Mouse (Mus musculus) hindbrain, postnatal 0 days (tissue): ENCODE data around the gene Pex6. TPM values are rescaled to one million over a fixed set of nuclear protein-coding genes. Genes with fewer than 3 reads are reported as not detected.

Experiments
- ATAC-seq: fragments of 200-750 bp; cut with Nextera tagmentation; 2 replicates; pipeline ENCODE4 v1.8.0; 2017; ENCODE audit warnings: mild to moderate bottlenecking, moderate TSS enrichment, moderate library complexity
- DNase-seq: peaks from one replicate; pipeline ENCODE4 v3.0.0-alpha.2; 2015; ENCODE audit warnings: low spot score
- H3K27ac ChIP-seq: fragments of 300-500 bp; sonication (generic); 2 replicates; pipeline ENCODE4 v1.5.1; 2014; ENCODE audit warnings: mild to moderate bottlenecking
- H3K27me3 ChIP-seq: fragments of 300-500 bp; sonication (generic); 2 replicates; pipeline ENCODE4 v1.6.1; 2014; ENCODE audit warnings: low read length, mixed read lengths; ENCODE audit not compliant: insufficient read depth
- H3K36me3 ChIP-seq: fragments of 300-500 bp; sonication (generic); 2 replicates; pipeline ENCODE4 v1.6.1; 2014; ENCODE audit warnings: low read length, mixed read lengths; ENCODE audit not compliant: insufficient read depth
- H3K4me1 ChIP-seq: fragments of 300-500 bp; sonication (generic); 2 replicates; pipeline ENCODE4 v1.6.1; 2014; ENCODE audit warnings: antibody characterized with exemption, low read length, mixed read lengths; ENCODE audit not compliant: insufficient read depth
- H3K4me2 ChIP-seq: fragments of 300-500 bp; sonication (generic); 2 replicates; pipeline ENCODE4 v1.6.1; 2014; ENCODE audit warnings: low read depth, mild to moderate bottlenecking, low read length, moderate library complexity, mixed read lengths
- H3K4me3 ChIP-seq: fragments of 300-500 bp; sonication (generic); 2 replicates; pipeline ENCODE4 v1.5.1; 2014; ENCODE audit warnings: low read length
- H3K9ac ChIP-seq: fragments of 300-500 bp; sonication (generic); replicated peaks from 2 replicates; pipeline ENCODE4 v1.6.1; 2014; ENCODE audit warnings: mild to moderate bottlenecking, low read length, moderate library complexity, mixed read lengths
- H3K9me3 ChIP-seq: fragments of 300-500 bp; sonication (generic); 2 replicates; pipeline ENCODE4 v1.6.1; 2016; ENCODE audit warnings: low read length, mixed read lengths
- CTCF ChIP-seq: IDR thresholded peaks from 2 replicates; pipeline ENCODE4 v1.5.1; 2016; ENCODE audit warnings: antibody characterized with exemption, control low read depth, low read depth
- WGBS: fragments of 180-500 bp; shearing (Covaris S2); extraction: QIAGEN DNeasy Blood & Tissue Kit; methylation state at CpG from one replicate; pipeline ENCODE4 v1.1.7; 2014; 5-methylcytosine and 5-hydroxymethylcytosine counted together
- polyA plus RNA-seq: library from polyadenylated mRNA; unstranded; fragments of >200 nt; fragmentation: Nextera tagmentation; extraction: Ambion mirVana; gene quantifications from 2 replicates; pipeline ENCODE4 v1.2.1, GENCODE M21; 2015
- total RNA-seq: library from RNA; depleted of rRNA; stranded (reverse); fragments of >200 nt; gene quantifications from 2 replicates; pipeline ENCODE4 v1.2.3, GENCODE M21; 2014

Pex6 gene
- total and polyA plus RNA-seq, 2 experiments from 2014 or later = 18.1 to 41.7 TPM

GRCm38 (mm10) chr17:46674530-46675283 lies 36.6 kb upstream of the Pex6 start:
- Histone ChIP-seq H3K4me1 (peaks cover 13% of the 10 kb centered on the region; the same call in 1 of the 2 replicates), H3K27me3 (no peaks in the 10 kb centered on the region), H3K27ac (peak overlapping the region; percentile 59), H3K4me3 (peak overlapping the region; percentile 66), H3K9ac (peak overlapping the region; percentile 64; the same call in 1 of the 2 replicates), H3K4me2 (peak overlapping the region; percentile 83), H3K36me3 (peaks cover 31% of the 10 kb centered on the region), H3K9me3 (no peaks in the 10 kb centered on the region)
- ATAC-seq (peak; percentile 13), DNase-seq (no peak)
- TF ChIP-seq CTCF = no peak
- 16% methylated on average over 15 of the region's 15 CpGs for WGBS

- ATAC-seq = no peak
- 0 out of 2 replicates have a peak within 1 kb of the TSS, but pooled peaks have one; percentile 41 for H3K27ac ChIP-seq
Measured at GRCm38 (mm10) chr17:46678416-46678815, 32.8 kb upstream of the Pex6 start, which contains the start of gene Mea1. Mea1 (plus strand) TSS chr17:46678793.

GRCm38 (mm10) chr17:46678911-46679310 lies 32.4 kb upstream of the Pex6 start:
- Histone ChIP-seq H3K9ac (peak overlapping the region; percentile 75; the same call in 1 of the 2 replicates), H3K4me3 (0 out of 2 replicates have a peak overlapping the region, but pooled peaks have one; percentile 82)
- no peak for TF ChIP-seq CTCF

More at GRCm38 (mm10) chr17:46678416-46678815, 32.8 kb upstream of the Pex6 start, which contains the start of gene Mea1:
- Histone ChIP-seq H3K36me3 (peaks cover 32% of the 10 kb centered on the region), H3K9ac (peak within 1 kb of the TSS; percentile 75), H3K9me3 (no peaks in the 10 kb centered on the region), H3K27me3 (no peaks in the 10 kb centered on the region), H3K4me3 (peak within 1 kb of the TSS; percentile 82), H3K4me2 (peak within 1 kb of the TSS; percentile 66), H3K4me1 (peaks cover 11% of the 10 kb centered on the region; the same call in 1 of the 2 replicates)
- DNase-seq = no peak
- 91% methylated on average over 8 of the region's 9 CpGs for WGBS
- no peak for TF ChIP-seq CTCF

GRCm38 (mm10) chr17:46679843-46680759 lies 31.2 kb upstream of the Pex6 start:
- peak; percentile 60 for TF ChIP-seq CTCF
- Histone ChIP-seq H3K4me3 (peak overlapping the region; percentile 82), H3K4me2 (peak overlapping the region; percentile 66), H3K36me3 (peaks cover 43% of the 10 kb centered on the region), H3K27me3 (no peaks in the 10 kb centered on the region), H3K9ac (peak overlapping the region; percentile 75), H3K27ac (peak overlapping the region; percentile 93), H3K4me1 (peaks cover 9% of the 10 kb centered on the region; the same call in 1 of the 2 replicates), H3K9me3 (no peaks in the 10 kb centered on the region)
- peak; percentile 68 for DNase-seq
- ATAC-seq = peak; percentile 8
- 1% methylated on average over 34 of the region's 34 CpGs for WGBS

More at GRCm38 (mm10) chr17:46678911-46679310, 32.4 kb upstream of the Pex6 start:
- DNase-seq (no peak), ATAC-seq (no peak)
- WGBS = 64% methylated on average over 9 of the region's 9 CpGs
- no peaks in the 10 kb centered on the region for H3K27me3 ChIP-seq
- H3K4me1 ChIP-seq = peaks cover 9% of the 10 kb centered on the region; the same call in 1 of the 2 replicates
- H3K4me2 ChIP-seq = peak overlapping the region; percentile 66
- no peaks in the 10 kb centered on the region for H3K9me3 ChIP-seq
- H3K27ac ChIP-seq = no peak overlapping the region
- H3K36me3 ChIP-seq = peaks cover 37% of the 10 kb centered on the region

GRCm38 (mm10) chr17:46680760-46681373 lies 30.4 kb upstream of the Pex6 start, which contains the start of gene Klhdc3:
Klhdc3 (minus strand) TSS chr17:46680914.
- Histone ChIP-seq H3K4me2 (peak within 1 kb of the TSS; percentile 86), H3K9me3 (no peaks in the 10 kb centered on the region), H3K36me3 (peaks cover 48% of the 10 kb centered on the region), H3K4me3 (peak within 1 kb of the TSS; percentile 82), H3K27ac (peak within 1 kb of the TSS; percentile 93), H3K4me1 (peaks cover 9% of the 10 kb centered on the region; the same call in 1 of the 2 replicates), H3K27me3 (no peaks in the 10 kb centered on the region), H3K9ac (peak within 1 kb of the TSS; percentile 75)
- peak; percentile 42 for TF ChIP-seq CTCF
- peak; percentile 98 for ATAC-seq
- under 1% methylated on average over 49 of the region's 49 CpGs for WGBS
- peak; percentile 99 for DNase-seq
